Mouse (Mus musculus) liver, embryonic 14.5 days (tissue): ENCODE results near the gene Haspin.

Experiments
- CTCF ChIP-seq: IDR thresholded peaks from 2 replicates; pipeline ENCODE4 v1.5.1; 2016; ENCODE audit warnings: antibody characterized with exemption, low read depth, control low read depth
- EP300 ChIP-seq: IDR thresholded peaks from 2 replicates; pipeline ENCODE4 v1.6.1; 2016; ENCODE audit warnings: antibody characterized with exemption, low read depth

GRCm38 (mm10) chr11:73185872-73186615 lies 48.0 kb upstream of the Haspin start:
- TF ChIP-seq CTCF (no peak), EP300 (no peak)
